Mouse (Mus musculus) neural tube, embryonic 14.5 days (tissue): Measurements from ENCODE around the gene Atrip. TPM values are rescaled to one million over a fixed set of nuclear protein-coding genes. Genes with fewer than 3 reads are reported as not detected.
A peak's percentile ranks its signal among the peaks of the same experiment; 100 is the strongest.

ENCODE experiments used
- ATAC-seq: fragments of 200-750 bp; cut with Nextera tagmentation; 2 replicates; pipeline ENCODE4 v1.8.0; 2017; ENCODE audit warnings: low read depth, mild to moderate bottlenecking, moderate TSS enrichment, moderate library complexity
- H3K27ac ChIP-seq: fragments of 300-500 bp; sonication (generic); 2 replicates; pipeline ENCODE4 v1.5.1; 2014; ENCODE audit warnings: low read depth, mild to moderate bottlenecking, control low read depth, low read length, moderate library complexity, mixed read lengths
- H3K27me3 ChIP-seq: fragments of 300-500 bp; sonication (generic); 2 replicates; pipeline ENCODE4 v1.6.1; 2014; ENCODE audit warnings: low read length; ENCODE audit not compliant: control insufficient read depth, insufficient read depth
- H3K36me3 ChIP-seq: fragments of 300-500 bp; sonication (generic); 2 replicates; pipeline ENCODE4 v1.6.1; 2014; ENCODE audit warnings: low read length, mixed read lengths; ENCODE audit not compliant: control insufficient read depth, insufficient read depth
- H3K4me1 ChIP-seq: fragments of 300-500 bp; sonication (generic); 2 replicates; pipeline ENCODE4 v1.6.1; 2014; ENCODE audit warnings: low read length; ENCODE audit not compliant: control insufficient read depth, insufficient read depth
- H3K4me2 ChIP-seq: fragments of 300-500 bp; sonication (generic); 2 replicates; pipeline ENCODE4 v1.6.1; 2014; ENCODE audit warnings: mild to moderate bottlenecking, low read depth, low read length, control low read depth
- H3K4me3 ChIP-seq: fragments of 300-500 bp; sonication (generic); 2 replicates; pipeline ENCODE4 v1.5.1; 2014; ENCODE audit warnings: low read depth, low read length, control low read depth, mixed read lengths
- H3K9ac ChIP-seq: fragments of 300-500 bp; sonication (generic); replicated peaks from 2 replicates; pipeline ENCODE4 v1.6.1; 2014; ENCODE audit warnings: low read depth, mild to moderate bottlenecking, control low read depth, low read length, mixed read lengths
- H3K9me3 ChIP-seq: fragments of 300-500 bp; sonication (generic); 2 replicates; pipeline ENCODE4 v1.6.1; 2016; ENCODE audit warnings: low read length; ENCODE audit not compliant: control insufficient read depth
- WGBS: fragments of 180-500 bp; shearing (Covaris S2); extraction: QIAGEN DNeasy Blood & Tissue Kit; methylation state at CpG from one replicate; pipeline ENCODE4 v1.1.7; 2014; 5-methylcytosine and 5-hydroxymethylcytosine counted together
- polyA plus RNA-seq: library from polyadenylated mRNA; unstranded; fragments of >200 nt; fragmentation: Nextera tagmentation; extraction: Ambion mirVana; gene quantifications from 2 replicates; pipeline ENCODE4 v1.2.1, GENCODE M21; 2014

Atrip gene
- polyA plus RNA-seq, 1 experiment from 2014 or later = 34.8 TPM

- no peaks in the 10 kb centered on the region for H3K9me3 ChIP-seq
- WGBS = 97% methylated on average over 8 of the region's 8 CpGs
- no peak for ATAC-seq
- no peaks in the 10 kb centered on the region for H3K27me3 ChIP-seq
- H3K4me2 ChIP-seq = no peak overlapping the region
- peaks cover 96% of the 10 kb centered on the region for H3K36me3 ChIP-seq
- no peak overlapping the region for H3K27ac ChIP-seq
- H3K4me1 ChIP-seq = no peaks in the 10 kb centered on the region
- no peak overlapping the region for H3K4me3 ChIP-seq
- H3K9ac ChIP-seq = no peak overlapping the region
These were observed 39.4 kb upstream of the Atrip start for GRCm38 (mm10) chr9:109113331-109113730.

GRCm38 (mm10) chr9:109111591-109111990 lies 37.7 kb upstream of the Atrip start:
- Histone ChIP-seq H3K36me3 (peaks cover 95% of the 10 kb centered on the region), H3K4me3 (no peak overlapping the region), H3K4me2 (no peak overlapping the region), H3K9ac (no peak overlapping the region), H3K9me3 (no peaks in the 10 kb centered on the region), H3K4me1 (no peaks in the 10 kb centered on the region; the same call in 1 of the 2 replicates), H3K27me3 (no peaks in the 10 kb centered on the region), H3K27ac (no peak overlapping the region)
- 92% methylated on average over 9 of the region's 9 CpGs for WGBS
- ATAC-seq = no peak

GRCm38 (mm10) chr9:109111101-109111500 lies 37.2 kb upstream of the Atrip start:
- Histone ChIP-seq H3K27me3 (no peaks in the 10 kb centered on the region), H3K27ac (no peak overlapping the region), H3K4me3 (no peak overlapping the region), H3K9ac (no peak overlapping the region), H3K9me3 (no peaks in the 10 kb centered on the region), H3K4me1 (no peaks in the 10 kb centered on the region; the same call in 1 of the 2 replicates), H3K4me2 (no peak overlapping the region), H3K36me3 (peaks cover 95% of the 10 kb centered on the region)
- ATAC-seq = no peak
- WGBS = 89% methylated on average over 4 of the region's 4 CpGs

GRCm38 (mm10) chr9:109110240-109110639 lies 36.3 kb upstream of the Atrip start:
- Histone ChIP-seq H3K27ac (no peak overlapping the region), H3K9ac (no peak overlapping the region), H3K4me2 (no peak overlapping the region), H3K36me3 (peaks cover 96% of the 10 kb centered on the region), H3K4me1 (peaks cover 1% of the 10 kb centered on the region; the same call in 1 of the 2 replicates), H3K4me3 (no peak overlapping the region), H3K9me3 (no peaks in the 10 kb centered on the region), H3K27me3 (no peaks in the 10 kb centered on the region)
- 96% methylated on average over 11 of the region's 11 CpGs for WGBS
- no peak for ATAC-seq

- H3K9me3 ChIP-seq = no peaks in the 10 kb centered on the region
- H3K4me2 ChIP-seq = no peak overlapping the region
- H3K27ac ChIP-seq = no peak overlapping the region
- H3K27me3 ChIP-seq = no peaks in the 10 kb centered on the region
- no peak overlapping the region for H3K9ac ChIP-seq
- 30% methylated on average over 5 of the region's 6 CpGs for WGBS
- no peak overlapping the region for H3K4me3 ChIP-seq
- ATAC-seq = no peak
- H3K4me1 ChIP-seq = peaks cover 5% of the 10 kb centered on the region; the same call in 1 of the 2 replicates
- peaks cover 84% of the 10 kb centered on the region for H3K36me3 ChIP-seq
These were observed 33.4 kb upstream of the Atrip start for GRCm38 (mm10) chr9:109107341-109107740.

- no peak overlapping the region for H3K4me3 ChIP-seq
- peaks cover 5% of the 10 kb centered on the region; the same call in 1 of the 2 replicates for H3K4me1 ChIP-seq
- no peak overlapping the region for H3K4me2 ChIP-seq
- no peak overlapping the region for H3K27ac ChIP-seq
- ATAC-seq = no peak
- peaks cover 70% of the 10 kb centered on the region for H3K36me3 ChIP-seq
- no peak overlapping the region for H3K9ac ChIP-seq
- H3K27me3 ChIP-seq = no peaks in the 10 kb centered on the region
- WGBS = 87% methylated on average over 12 of the region's 12 CpGs
- no peaks in the 10 kb centered on the region for H3K9me3 ChIP-seq
These were observed 31.7 kb upstream of the Atrip start for GRCm38 (mm10) chr9:109105648-109106047.

GRCm38 (mm10) chr9:109105011-109105410 lies 31.1 kb upstream of the Atrip start:
- no peak for ATAC-seq
- WGBS = 71% methylated on average over 12 of the region's 12 CpGs
- H3K4me1 ChIP-seq = peaks cover 5% of the 10 kb centered on the region; the same call in 1 of the 2 replicates
- no peak overlapping the region for H3K4me2 ChIP-seq
- H3K36me3 ChIP-seq = peaks cover 69% of the 10 kb centered on the region
- H3K4me3 ChIP-seq = no peak overlapping the region
- no peaks in the 10 kb centered on the region for H3K9me3 ChIP-seq
- no peak overlapping the region for H3K9ac ChIP-seq
- no peaks in the 10 kb centered on the region for H3K27me3 ChIP-seq
- H3K27ac ChIP-seq = no peak overlapping the region

GRCm38 (mm10) chr9:109104083-109104482 lies 30.2 kb upstream of the Atrip start:
- 0 out of 2 replicates have a peak overlapping the region, but pooled peaks have one; percentile 10 for H3K27ac ChIP-seq
- no peak for ATAC-seq
- no peak overlapping the region for H3K9ac ChIP-seq
- H3K4me3 ChIP-seq = no peak overlapping the region
- no peaks in the 10 kb centered on the region for H3K27me3 ChIP-seq
- H3K9me3 ChIP-seq = no peaks in the 10 kb centered on the region
- 83% methylated on average over 9 of the region's 9 CpGs for WGBS
- H3K36me3 ChIP-seq = peaks cover 64% of the 10 kb centered on the region
- H3K4me2 ChIP-seq = no peak overlapping the region
- peaks cover 8% of the 10 kb centered on the region; the same call in 1 of the 2 replicates for H3K4me1 ChIP-seq

- H3K9ac ChIP-seq = no peak overlapping the region
- no peak overlapping the region for H3K27ac ChIP-seq
- 80% methylated on average over 7 of the region's 7 CpGs for WGBS
- H3K36me3 ChIP-seq = peaks cover 55% of the 10 kb centered on the region
- no peak for ATAC-seq
- H3K4me1 ChIP-seq = peaks cover 15% of the 10 kb centered on the region
- no peaks in the 10 kb centered on the region for H3K9me3 ChIP-seq
- no peaks in the 10 kb centered on the region for H3K27me3 ChIP-seq
- no peak overlapping the region for H3K4me3 ChIP-seq
- no peak overlapping the region for H3K4me2 ChIP-seq
These were observed 29.3 kb upstream of the Atrip start for GRCm38 (mm10) chr9:109103250-109103649.
